Mouse (Mus musculus): Measurements from ENCODE around the gene Bicdl1.

Bicdl1 gene

DNA sequence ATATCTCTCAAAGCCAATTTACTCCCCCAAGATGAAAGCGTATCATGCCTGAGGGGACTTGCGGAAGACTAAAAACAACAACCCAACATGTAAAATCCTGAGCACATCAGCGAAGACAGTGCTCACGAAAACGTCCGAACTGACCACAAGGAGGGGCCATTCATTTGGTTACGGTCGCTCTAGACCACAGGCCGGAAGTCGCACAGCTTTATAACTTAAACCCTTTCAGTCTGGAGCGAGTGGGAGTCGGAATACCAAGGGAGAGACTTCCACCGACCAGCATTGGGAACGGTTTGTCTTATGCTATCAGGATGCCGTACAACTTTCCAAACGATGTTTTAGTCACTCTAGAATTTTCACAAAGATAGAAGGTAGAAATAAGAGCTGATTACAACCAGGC is 5.4 kb downstream of the Bicdl1 start:
- no peak for DNase-seq (ENCODE audit: low read depth, low spot score)

DNA sequence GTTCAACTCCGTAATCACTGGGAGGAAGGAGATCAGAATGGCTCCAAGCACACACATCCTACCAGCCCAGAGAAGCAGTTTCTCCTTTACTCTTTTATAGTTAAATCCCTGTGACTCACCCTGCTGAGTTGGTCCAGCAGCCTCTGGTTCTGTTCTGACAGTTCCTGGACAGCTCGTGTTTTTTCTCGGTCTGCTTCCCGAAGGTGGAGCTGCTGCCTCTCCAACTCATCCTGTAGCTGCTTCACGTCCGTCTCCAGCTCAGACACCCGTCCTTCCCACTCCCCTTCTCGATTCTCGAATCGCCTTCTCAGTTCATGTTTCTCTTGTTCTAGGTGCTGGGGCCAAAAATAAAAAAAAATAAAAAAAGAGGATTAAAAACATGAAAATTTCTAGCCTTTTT is 7.0 kb downstream of the Bicdl1 start:
- DNase-seq (ENCODE audit: low read depth, low spot score) = no peak

DNA sequence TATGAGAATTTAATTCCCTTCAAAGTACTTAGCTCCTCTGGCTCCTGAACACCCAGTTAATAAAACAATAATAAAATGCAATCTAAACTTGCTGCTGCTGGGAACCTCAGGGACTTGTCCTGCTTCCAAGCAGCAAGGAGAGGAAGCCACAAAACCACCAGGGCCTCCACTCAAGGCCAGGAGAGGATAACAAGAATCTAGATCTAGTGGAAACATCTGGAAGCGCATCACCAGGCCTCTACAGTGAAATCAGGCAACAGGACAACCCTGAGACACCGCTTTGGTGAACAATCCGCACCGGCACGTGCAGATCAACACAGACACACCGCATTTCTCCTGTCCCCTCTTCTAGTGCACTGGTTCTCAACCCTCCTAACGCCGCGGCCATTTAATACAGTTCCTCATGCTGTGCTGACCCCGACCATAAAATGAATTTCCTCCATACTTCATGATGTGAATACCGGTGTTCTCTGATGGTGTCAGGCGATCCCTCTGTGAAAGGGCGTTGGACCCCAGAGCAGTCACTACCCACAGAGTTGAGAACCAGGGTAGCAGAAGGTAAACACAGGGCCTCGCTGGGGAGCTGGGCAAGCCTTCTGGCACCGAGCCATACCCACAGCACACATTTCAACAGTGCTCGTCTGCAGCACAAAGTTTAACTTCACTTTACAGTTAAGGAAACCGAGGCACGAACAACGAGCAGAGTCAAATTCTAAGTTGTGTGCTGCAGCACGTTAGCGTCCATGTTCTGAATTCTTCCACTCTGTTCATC is 9.0 kb downstream of the Bicdl1 start:
- DNase-seq (ENCODE audit: low read depth, low spot score) = no peak

DNA sequence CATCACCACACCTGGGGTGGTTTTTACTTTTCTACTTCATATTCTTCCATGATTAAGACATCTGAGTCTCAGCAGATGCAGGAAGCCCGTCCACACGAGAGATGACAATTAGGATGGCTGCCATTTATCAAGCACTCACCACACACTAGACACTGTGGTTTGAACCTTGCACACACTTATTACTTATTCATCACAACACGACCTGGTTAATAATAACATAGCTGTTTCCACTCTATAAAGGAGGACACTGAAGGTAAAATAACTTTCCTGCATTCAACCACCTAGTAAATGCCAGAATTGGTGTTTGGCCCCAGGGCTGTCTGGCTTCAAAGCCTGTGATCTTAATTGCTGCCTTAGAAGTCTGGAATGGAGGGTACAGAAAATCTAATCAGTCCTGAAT is 10.7 kb downstream of the Bicdl1 start:
- DNase-seq (ENCODE audit: low read depth, low spot score) = no peak

DNA sequence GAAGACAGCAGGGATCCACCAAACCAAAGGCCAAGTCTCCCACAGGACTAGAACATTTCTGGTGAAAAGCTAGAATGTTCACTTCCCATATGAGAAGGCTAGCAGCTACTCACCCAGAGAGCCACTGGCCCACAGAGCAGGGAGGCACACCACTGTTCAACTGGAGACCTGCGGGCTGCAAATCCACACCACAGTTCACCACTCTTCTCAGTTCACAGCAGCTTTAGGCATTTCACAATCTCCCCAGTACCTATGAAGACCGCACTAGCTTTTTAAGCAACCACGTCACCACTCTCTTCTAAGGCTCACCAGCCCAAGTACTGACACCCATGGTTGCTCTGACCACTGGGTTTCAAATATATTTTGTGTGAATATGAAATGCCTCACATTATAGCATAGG is 13.7 kb downstream of the Bicdl1 start:
- DNase-seq (ENCODE audit: low read depth, low spot score) = no peak

DNA sequence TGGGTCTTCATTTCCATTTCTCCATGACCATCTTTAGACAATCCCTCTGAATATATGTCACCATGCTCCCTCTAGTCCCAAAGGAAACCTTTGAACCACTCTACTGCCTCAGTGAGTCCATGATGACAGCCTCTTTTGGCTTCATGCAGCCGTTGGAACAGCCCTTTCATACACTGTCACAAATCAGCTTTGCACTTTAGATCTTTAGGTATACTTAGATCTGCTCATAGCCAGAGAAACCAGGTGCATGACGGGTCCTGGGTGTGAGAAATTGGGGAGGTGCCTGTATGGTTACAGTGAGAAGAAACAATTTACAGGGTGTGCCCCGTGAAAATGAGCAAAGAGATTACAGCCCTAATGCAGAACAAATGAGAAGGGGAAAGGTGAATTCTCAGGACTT is 14.3 kb downstream of the Bicdl1 start:
- no peak for DNase-seq (ENCODE audit: low read depth, low spot score)

DNA sequence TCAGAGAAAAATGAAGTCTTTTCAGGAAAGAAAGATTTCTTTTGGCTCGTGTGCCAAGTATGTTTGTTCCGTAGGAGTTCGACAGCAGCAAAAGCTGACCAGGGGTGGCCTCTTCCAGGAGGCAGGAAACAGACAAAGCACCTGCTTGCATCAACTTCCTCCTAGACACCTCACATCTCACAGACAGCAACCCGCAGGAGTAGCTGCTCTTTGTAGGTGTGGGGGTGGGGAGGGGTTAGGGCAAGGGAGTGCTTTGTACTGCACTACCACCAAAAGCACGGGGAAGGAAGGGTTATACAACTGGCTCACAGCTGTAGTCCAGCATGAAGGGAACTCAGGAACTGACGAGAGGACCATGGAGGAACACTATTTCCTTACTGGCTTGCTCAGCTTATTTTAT is 15.0 kb downstream of the Bicdl1 start:
- DNase-seq (ENCODE audit: low read depth, low spot score) = no peak

DNA sequence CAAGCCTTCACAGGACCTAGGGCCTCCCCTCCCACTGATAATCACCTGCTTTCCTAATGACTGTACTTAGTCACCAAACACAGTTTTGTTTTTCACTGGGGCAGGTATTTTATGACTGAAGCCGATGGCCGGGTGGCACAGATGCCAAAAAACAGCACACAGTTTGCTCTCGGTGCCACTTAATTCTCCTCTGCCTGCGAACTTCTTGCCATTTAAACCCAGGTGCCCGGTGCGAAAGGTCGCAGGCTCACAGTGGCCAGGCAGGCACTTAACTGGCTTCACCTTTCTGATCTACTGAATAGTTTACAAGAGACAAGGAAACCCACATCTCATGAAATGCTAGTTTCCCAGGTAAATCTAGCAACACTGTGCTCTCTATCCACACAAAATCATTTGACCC is 16.7 kb downstream of the Bicdl1 start:
- no peak for DNase-seq (ENCODE audit: low read depth, low spot score)

DNA sequence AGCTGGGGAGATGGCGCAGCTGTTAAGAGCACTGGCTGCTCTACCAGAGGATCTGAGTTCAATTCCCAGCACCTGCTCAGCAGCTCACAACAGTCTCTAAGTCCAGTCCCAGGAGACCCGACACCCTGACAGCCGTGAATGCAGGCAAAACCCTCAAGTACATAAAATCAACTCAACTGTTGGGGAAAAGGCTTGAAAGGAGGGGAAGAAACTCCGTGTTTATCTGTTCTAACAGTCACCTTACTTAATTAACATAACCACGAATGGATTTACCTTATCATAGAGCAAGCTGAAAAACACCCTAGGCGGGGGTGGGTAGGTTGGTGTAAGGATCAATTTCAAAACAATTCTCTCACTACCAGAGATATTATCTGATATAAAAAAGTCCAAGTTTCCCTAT is 18.9 kb downstream of the Bicdl1 start:
- no peak for DNase-seq (ENCODE audit: low read depth, low spot score)

DNA sequence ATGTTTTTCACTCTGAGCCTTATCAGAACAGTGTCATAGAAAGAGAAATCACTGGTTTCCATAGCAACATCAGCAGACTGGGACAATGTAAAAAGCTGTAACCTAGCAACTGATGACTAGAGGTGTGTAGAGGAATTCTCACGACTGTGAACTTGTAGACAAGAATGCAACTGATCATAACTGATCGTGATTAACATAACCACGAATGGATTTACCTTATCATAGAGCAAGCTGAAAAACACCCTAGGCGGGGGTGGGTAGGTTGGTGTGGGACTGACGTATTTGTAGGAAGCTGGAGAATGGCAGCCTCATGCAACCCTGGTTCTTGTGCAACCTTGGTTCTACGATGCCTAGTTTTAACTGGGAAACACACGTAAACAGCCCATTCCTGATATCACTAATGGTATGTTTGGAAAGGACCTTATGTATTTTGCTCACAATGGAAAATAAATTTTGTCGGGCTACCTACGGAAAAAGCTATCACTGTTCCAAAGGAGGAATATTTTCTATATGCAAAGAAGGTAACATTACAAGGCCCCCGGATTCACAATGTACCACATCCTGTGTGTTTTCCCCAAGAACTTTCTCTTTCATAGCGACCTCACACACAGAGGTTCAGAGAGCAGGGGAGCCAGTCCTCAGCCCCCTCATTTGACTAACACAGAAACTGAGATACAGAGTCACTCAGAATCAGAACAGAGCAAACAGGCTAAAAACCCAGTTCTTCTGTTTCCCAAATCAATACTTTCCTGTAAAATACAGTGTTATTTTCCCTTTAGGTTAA is 19.6 kb downstream of the Bicdl1 start:
- no peak for DNase-seq (ENCODE audit: low read depth, low spot score)

DNA sequence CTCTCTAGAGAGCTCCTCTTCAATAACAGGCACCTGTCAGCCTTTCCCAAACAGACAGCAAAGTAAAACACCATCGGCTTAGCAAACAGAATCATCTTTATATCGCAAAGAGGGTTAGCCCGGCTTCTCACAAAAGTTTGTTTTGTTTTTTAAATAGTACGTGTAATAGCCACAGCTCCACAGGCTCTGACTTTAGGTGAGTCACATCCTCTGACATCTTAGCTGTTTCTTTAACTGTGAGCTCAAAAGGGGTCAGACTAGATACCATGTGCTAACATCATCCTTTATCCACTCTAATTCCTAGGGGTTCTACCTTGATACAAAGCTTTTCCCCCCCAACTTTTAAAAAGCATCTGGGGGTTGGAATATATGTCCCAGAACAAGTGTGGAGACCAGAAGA is 21.2 kb downstream of the Bicdl1 start:
- DNase-seq (ENCODE audit: low read depth, low spot score) = no peak

DNA sequence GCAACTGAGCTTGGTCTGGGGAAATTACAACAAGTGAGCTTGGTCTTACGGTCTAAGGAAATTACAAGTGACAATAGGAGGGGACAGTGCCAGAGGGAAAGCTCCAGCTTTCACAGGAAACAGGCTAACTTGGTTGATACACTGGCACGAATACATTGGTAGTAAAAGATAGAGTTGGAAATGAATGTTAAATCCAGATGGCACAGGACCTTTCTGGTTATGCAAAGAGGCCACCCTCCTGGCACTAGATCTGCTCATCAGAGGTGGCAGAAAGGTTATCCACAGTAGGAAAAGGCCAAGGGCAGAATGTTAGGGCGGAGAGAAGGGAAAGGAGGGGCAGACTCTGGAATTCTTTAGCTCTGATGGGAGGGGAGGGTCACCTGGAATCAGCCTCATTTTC is 22.5 kb downstream of the Bicdl1 start:
- no peak for DNase-seq (ENCODE audit: low read depth, low spot score)

DNA sequence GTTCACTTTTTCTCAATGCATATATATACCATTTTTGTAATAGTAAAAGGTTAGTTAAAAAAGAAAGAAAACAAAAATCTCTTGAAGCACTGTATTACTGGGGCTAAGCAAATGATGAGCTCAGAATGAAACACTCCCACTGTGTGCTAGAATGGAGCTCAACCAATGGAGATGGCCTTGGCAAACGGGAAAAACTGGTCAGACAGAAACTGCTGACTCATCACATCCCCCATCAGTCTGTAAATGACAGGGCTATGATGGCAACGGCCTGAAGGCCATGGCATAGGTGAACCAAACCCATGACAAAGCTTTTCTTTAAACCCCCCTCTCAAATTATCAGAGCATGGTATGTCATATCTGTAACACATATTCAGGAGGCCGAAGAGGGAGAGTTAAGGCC is 29.4 kb downstream of the Bicdl1 start:
- no peak for DNase-seq (ENCODE audit: low read depth, low spot score)

DNA sequence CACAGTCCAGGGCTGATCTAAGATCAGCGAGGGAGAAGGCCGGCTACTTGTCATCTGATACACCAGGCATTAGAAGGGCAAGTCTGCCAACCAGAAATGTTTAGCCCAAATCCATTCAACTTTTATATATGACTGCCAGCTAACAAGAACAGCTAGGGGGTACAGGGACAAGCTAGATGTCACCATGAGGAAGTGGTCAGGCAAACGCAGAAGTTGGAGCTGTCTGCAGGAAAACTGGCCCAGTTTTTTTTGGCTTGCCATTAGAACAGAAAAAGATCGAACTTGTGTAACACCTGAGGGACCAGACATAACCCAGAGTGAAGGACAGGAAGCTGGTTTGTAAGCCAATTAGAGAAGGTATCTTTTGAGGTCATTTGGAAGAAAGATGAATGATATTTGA is 30.2 kb downstream of the Bicdl1 start:
- no peak for DNase-seq (ENCODE audit: low read depth, low spot score)

DNA sequence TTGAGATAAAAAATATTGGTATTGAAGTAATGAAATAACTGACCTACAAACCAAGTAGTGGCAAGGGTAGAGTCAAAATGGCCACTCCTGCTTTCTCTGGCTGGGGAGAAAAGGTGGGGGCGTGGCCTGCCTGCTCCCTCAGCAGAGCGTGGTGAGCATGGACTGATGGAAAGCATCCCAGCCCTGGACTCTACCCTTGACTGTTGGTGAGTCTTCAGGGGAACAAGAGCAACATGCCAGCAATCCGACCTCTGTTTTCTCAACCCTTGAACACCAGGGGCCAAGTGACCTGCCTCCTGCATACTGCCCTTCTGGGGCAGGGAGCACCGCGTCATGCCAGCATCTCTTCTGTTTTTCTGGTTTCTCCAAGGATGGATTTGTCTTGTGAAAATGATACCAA is 34.6 kb downstream of the Bicdl1 start:
- DNase-seq (ENCODE audit: low read depth, low spot score) = no peak

DNA sequence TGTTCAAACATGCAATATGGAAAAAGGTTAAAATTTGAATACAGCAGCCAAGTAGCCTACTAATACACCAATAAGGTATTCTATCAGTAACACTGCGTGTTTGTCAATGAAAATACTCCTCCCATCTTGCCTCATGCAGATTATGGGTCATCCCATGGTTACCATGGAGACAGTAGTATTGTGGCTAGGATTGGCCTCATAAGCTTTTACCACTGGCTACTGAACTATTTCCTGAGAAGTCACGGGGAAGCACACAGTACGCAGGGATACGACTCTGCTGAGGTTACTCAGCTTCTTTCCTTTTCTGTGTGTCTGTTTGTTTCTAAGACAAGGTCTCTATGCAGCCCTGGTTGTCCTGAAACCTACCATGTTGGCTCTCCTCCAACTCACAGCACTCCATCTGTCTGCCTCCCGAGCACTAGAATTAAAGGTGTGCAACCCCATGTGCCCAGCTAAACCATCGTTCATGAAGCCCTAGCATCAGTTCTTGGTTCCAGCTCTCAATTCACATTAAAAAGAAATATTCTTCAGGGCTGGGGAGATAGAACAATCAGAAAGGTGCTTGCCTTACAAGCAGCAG is 36.1 kb downstream of the Bicdl1 start:
- DNase-seq (ENCODE audit: low read depth, low spot score) = no peak

DNA sequence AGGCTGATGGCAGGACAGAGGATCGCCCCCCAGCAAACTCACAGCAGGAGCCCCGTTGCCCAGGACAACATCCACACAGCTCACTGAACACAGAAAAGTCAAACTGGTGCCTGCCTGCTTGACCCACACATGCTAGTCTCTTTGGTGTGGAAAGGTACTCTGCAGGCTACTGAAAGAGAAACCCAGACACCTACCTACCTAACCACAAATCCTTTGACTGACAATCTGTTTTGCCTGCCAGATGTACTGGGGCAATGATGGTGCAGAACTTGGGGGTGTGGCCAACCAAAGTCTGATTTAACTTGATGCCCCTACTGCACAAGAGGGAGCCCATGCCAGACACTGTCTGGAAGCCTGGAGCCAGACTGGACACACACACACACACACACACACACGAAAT is 38.1 kb downstream of the Bicdl1 start:
- no peak for DNase-seq (ENCODE audit: low read depth, low spot score)

DNA sequence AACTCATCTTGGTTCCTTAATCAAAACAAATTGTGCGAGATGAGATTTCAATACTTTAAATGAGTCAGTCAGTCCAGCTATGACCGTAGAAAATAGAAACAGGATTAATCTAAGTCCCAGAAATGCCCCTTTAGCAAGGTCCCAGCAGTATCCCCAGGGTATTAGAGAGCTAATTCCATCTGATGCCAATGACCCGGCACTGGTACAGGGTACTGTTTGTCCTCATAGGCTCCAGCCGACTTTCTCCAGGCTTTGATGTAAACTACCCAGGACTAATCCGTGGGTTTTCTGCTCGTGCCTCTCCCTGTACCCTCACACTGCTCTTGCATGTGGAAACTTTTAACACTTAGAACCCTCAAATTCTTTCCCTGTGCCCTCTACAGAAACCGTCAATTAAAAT is 44.7 kb downstream of the Bicdl1 start:
- DNase-seq (ENCODE audit: low read depth, low spot score) = no peak

DNA sequence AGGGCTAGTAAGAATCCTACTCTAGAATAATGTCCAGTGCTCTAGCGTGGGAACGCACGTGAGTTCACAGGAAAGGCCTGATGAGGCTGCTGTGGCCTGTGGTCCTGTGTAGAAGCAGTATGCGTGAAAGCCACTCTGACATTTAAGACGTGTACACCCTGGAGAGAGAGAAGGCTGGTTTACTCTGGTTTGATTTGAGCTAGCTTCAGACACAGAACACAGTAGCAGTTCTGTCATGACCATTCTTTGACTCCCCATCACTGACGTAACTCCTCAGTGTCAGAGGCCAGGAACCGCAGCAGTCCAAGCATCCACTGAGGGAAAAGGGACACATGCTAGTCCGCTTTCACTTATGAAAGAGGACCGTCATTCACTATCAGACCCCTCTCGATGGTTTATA is 46.3 kb downstream of the Bicdl1 start:
- DNase-seq (ENCODE audit: low read depth, low spot score) = no peak

DNA sequence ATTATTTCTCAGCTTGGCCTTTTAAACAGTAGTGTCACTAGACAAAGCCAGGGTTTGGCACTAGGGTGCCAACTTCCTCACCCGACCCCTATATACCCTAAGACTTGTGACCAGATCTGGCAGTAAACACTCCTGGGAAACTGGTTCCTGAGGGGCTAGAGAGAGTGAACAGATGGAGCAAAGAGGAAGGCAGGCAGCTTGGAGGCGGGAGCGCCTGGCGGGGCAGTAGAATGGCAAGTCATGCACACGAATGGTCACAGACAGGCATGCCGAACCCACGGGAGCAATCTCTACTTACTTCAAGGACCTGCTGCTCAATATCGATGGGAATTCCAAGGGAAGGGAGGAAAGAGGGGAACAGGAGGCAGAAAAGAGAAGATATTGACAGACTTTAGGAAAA is 59.6 kb downstream of the Bicdl1 start:
- no peak for DNase-seq (ENCODE audit: low read depth, low spot score)

DNA sequence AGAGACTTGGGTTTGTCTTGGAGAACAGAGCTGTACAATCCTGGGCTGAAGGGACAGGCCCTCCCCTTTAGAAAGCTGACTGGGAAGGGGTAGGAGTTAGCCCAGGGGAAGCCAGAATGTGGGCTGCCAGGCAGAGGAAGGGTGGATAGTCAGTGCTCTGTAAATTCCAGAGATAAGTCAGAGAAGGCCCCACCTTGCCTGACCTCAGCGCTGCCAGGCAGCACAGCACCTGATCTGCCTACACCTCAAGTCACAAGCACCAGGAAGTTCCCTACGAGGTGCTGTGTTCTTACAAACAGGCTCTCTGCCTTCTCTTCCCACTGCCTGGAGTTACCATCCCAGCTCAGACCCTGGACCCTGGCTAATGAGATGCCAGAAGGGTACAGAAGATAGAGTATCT is 61.0 kb downstream of the Bicdl1 start:
- DNase-seq (ENCODE audit: low read depth, low spot score) = no peak

DNA sequence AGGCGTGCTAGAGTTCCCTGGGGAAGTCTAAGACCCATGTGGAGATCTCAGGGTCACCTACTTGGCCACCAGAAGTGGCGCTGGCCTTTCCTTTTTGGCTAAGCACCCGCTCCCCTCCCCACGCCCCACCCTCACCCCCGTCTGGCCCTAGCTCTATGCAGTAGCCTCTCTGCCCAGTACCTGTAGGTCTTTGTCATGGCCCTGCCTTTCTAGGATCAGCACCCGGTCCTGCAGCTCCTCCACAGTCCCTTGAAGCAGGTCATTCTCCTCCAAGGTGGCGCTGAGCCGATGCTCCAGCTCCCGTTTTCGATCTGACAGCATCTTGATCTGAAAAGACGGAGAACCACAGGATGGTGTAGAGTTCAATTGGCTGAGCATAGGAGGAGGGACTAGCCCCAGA is 61.4 kb downstream of the Bicdl1 start:
- DNase-seq (ENCODE audit: low read depth, low spot score) = no peak

DNA sequence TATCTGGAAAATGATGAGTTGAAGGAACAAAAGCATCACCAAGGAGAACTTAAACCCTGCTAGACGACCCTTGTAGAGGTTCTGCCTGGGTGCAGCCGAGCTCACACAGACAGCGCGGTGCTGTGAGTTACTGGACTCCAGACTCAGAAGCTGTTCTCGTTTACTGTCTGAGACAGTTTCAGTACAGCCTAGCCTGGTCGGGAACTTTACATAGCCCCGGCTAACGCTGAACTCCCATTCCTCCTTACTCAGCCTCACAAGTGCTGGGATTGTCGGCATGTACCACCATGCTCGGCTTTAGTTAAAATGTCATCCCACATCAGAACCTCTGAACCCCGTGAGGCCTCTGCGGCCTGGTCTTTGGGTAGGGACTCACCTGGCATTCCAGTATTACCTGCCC is 62.4 kb downstream of the Bicdl1 start:
- DNase-seq (ENCODE audit: low read depth, low spot score) = no peak
